Mouse (Mus musculus) gastrocnemius, adult 18-20 months (tissue): ENCODE measurements around the gene Pip4k2a. TPM values are rescaled to one million over a fixed set of nuclear protein-coding genes. Genes with fewer than 3 reads are reported as not detected.

Experiments used
- DNase-seq: peaks from one replicate; pipeline ENCODE4 v3.0.0; 2021; ENCODE audit warnings: low spot score
- total RNA-seq, 2 experiments: library from RNA; stranded (reverse); gene quantifications; 2 replicates each; pipeline ENCODE4 v1.2.3; 2021

The Pip4k2a gene
- total RNA-seq, 2 experiments from 2014 or later, result 2.6 to 2.7 TPM

- no peak for DNase-seq
Measured at GRCm38 (mm10) chr2:18956945-18957344, 41.0 kb downstream of the Pip4k2a start.

- DNase-seq, result no peak
Measured at GRCm38 (mm10) chr2:18956424-18956823, 41.5 kb downstream of the Pip4k2a start.

- no peak for DNase-seq
Measured at GRCm38 (mm10) chr2:18955671-18956070, 42.3 kb downstream of the Pip4k2a start.

DNA sequence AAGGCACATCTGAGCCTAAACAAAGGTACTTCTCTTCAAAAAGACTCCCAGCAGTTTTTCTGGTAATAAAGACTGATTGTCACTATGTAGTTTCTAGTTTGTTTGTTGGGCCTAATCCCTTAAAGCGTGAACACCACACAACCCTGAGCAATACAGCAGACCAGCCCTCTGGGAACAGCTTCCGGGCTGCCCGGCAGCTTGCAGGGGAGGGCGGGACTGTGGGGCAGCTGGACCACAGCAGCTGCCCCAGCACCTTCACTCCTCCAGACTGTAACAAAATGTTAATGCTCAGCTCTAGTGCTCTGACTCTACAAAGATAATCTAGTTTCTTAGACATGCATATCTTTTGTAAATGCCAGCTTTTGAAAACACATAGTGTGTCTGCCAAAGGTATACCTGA is 42.9 kb downstream of the Pip4k2a start:
- no peak for DNase-seq

DNA sequence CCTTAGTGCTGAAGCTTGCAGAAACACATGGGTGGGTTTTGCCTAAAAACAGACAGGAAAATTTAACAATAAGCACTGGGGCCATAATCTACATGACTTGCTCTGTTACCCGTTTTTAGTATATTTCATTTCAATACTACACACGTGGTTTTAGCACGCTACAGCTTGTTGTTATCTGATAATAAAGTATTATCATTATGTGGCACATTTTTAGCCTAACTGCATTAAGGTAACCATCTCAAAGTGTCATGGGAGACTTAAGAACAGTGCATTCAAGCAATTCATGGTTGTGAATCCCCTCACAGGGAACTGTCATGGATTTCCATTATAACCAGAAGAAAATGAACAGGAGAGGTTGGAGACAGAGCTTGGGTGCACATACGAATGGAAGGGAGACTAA is 43.5 kb downstream of the Pip4k2a start:
- DNase-seq, result no peak

- DNase-seq, result no peak
Measured at GRCm38 (mm10) chr2:18952102-18952673, 45.7 kb downstream of the Pip4k2a start.

- DNase-seq, result no peak
Measured at GRCm38 (mm10) chr2:18950758-18951157, 47.2 kb downstream of the Pip4k2a start.

DNA sequence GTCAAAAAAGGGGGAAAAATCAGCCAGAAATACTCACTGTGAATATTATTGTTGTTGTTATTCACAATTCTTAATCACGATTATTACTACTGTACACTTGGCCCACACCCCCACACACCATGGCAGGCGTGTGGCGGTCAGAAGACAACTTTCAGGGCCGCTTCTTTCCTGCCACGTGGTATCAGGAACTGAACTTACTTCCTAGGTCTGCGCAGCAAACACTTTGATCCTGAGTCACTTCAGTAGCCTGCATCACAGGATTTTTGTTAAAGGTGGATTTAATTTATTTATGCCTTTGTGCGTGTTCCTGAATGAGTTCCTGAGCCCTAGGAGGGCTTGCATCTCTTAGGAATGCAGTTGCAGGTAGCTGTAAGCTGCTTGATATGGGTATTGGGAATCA is 49.2 kb downstream of the Pip4k2a start:
- DNase-seq, result no peak

GRCm38 (mm10) chr2:18947669-18948459 is 50.1 kb downstream of the Pip4k2a start:
- DNase-seq, result no peak

GRCm38 (mm10) chr2:18945438-18945837 is 52.5 kb downstream of the Pip4k2a start:
- no peak for DNase-seq

DNA sequence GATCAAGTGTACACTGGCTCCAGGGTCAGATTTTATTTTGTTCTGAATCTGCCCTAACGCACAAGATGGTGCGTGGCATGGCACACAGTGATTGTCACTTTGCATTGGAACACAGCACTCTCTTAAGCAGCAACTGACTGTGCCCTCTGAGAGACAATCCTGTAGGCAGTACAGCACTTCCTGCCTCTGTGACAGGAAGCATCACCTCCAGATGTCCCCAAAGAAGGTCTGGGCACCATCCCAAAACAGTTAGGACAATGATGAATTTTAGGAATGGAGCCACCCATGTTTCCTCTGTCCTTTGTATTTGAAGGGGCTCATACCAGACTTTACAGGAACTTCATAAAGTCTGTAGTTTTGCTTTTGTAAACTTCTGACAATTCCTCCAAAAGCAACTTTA is 54.0 kb downstream of the Pip4k2a start:
- no peak for DNase-seq

- DNase-seq, result no peak
Measured at GRCm38 (mm10) chr2:18943366-18943765, 54.6 kb downstream of the Pip4k2a start.

- DNase-seq, result no peak
Measured at GRCm38 (mm10) chr2:18940693-18941270, 57.1 kb downstream of the Pip4k2a start.

- DNase-seq, result no peak
Measured at GRCm38 (mm10) chr2:18938923-18939329, 59.0 kb downstream of the Pip4k2a start.

- no peak for DNase-seq
Measured at GRCm38 (mm10) chr2:18938232-18938631, 59.7 kb downstream of the Pip4k2a start.

- DNase-seq, result no peak
Measured at GRCm38 (mm10) chr2:18937611-18938010, 60.3 kb downstream of the Pip4k2a start.

DNA sequence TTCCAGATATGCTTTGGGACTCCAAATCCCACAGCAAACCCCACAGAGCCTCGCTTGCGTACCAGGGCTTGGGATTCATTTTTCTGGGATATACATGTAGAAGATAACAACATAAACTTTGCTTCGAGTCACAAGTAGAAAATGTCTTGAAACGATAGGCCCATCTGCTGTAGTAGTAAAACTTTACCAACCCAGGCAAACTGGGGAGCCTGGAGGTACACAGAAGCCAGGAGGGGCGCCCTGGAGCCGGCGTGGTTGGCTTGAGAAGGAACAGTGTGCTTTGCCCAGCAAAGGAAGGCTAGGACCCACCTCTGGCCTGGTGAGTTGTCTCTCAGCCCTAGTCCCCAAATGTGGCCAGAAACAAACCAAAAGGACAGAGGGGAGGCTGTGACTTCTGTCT is 61.5 kb downstream of the Pip4k2a start:
- no peak for DNase-seq

DNA sequence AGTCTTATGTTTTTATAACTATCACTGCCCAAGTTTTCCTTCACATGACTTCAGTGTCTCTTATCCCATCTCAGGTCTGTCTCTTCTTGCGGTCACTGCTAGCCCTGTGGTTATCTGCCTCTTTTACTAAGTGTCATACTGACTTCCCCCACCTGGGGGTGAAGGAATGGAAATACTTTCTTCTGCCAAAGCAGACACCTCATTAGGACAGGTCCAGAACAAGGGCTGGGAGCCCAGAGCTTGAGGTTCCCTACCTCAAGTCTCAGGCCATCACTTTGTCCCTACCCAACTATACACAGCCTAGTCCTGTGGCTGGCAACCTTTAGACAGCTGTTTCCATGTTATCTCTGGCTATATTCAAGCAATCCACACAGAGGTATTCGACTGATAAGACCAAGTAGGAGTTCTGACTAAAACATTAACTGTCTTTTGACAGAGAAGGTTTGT is 62.3 kb downstream of the Pip4k2a start:
- DNase-seq, result no peak

DNA sequence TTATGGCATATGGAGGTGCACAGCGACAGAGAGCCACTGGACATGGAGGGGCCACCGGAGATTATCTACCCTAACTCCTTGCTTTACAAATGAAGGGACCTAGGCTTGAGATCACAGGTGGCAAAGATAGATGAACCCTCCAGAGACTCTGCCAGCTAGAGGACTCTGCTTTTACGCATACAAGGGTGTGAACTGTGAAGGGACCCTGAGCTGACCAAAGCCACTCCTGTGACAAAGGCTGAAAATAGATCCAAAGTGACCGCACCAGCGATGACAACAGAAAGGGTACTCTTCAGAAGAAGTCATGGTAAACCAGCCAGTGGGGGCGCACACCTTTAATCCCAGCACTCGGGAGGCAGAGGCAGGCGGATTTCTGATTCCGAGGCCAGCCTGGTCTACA is 63.8 kb downstream of the Pip4k2a start:
- DNase-seq, result no peak

- DNase-seq, result no peak
Measured at GRCm38 (mm10) chr2:18933418-18933817, 64.5 kb downstream of the Pip4k2a start.

DNA sequence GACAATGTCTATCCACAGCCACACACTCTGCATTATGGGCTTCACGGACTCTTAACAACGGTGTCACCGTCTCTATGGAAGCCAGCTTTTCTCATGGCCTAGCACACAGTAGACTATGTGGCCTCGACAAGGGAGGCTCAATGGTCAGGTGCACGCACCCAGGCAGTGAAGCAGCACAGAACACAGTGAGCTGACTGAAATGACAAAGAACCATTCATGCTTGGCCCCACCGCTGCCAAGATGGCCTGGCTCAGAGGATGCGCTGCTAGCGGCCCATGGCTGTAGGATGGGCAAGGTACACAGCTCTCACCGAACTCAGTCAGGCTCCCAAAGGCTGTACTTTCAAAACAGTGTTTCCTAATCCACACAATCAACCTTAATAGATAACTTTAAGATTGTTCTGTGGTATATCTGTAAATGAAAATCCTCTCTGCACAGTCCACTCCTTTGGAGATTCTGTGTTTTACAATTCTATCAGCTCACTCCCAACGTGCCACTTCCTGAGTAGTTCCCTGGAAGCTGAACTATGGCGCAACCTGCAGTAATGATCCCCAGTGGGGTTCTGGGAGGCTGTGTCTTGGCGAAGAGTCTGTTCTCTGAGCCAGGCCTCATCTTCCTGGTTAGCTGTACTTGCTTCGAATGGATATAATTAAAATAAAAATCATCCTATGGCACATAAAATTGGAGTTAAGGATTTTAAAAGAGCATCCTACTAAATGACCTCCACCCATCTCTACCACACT is 67.4 kb downstream of the Pip4k2a start:
- DNase-seq, result peak; percentile 59

DNA sequence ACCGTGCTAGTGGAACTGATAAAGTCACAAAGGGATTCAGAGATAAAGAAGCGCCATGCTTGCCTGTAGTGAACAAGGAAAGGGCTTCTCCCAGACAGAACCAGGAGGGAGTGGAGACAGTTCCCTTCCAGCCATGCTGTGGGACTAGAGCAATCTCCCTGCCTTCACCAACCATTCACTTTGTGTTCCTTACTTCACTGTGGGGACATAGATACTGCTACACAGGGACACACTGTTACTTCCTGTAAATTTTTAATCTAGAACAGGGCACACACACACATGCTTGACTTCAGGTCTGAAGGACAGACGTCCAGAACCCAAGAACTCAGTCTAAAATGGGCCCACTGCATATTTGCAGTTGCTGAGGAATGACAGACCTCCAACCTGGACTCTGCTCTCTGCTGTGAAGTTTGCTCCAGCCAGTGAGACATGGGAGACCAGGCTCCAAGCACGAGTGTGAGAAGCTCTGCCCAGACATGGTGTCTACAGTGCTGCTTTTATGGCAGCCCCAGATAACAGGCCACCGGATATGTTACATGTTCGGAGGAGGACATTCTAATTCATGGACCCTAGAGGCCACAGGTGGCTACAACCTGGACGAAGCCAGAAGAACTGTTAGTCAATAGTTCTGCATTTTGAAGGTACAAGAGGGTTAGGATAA is 69.2 kb downstream of the Pip4k2a start:
- DNase-seq, result no peak
